Mouse (Mus musculus): ENCODE results near the gene Myo1a. TPM values are rescaled to one million over a fixed set of nuclear protein-coding genes. Genes with fewer than 3 reads are reported as not detected.

Myo1a gene
- polyA plus RNA-seq, 1 experiment from 2014 or later: 0.14 TPM

DNA sequence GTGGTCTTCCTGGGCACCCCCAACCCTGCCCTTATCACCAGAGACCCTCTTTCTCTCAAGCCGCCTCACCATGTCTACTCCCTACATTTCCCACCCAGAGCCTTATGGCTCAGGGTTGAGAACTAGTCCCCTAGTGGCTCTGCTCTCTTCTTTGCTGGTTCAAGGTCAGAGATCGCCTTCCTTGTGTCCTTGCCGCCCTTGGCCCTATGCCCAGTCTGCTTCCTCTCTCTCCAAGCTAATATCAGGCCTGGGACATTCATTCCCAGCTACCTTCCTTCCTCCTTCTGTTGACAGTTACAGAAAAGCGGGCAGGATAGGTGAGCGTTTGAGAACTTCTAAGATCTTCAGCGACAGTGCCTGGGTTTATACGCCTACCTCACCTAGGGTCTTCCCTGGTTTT is 2.8 kb downstream of the Myo1a start:
- Histone ChIP-seq H3K36me3 (ENCODE audit: control insufficient read depth, insufficient read depth, low read length) (no peaks in the 10 kb centered on the region), H3K4me1 (ENCODE audit: control insufficient read depth, insufficient read depth, low read length) (no peaks in the 10 kb centered on the region), H3K4me2 (no peak overlapping the region), H3K27ac (ENCODE audit: low read depth, low read length) (no peak overlapping the region), H3K9me3 (replicated peaks; ENCODE audit: control insufficient read depth, low read length) (no peaks in the 10 kb centered on the region), H3K27me3 (ENCODE audit: control insufficient read depth, insufficient read depth, low read length) (no peaks in the 10 kb centered on the region), H3K4me3 (ENCODE audit: low read depth, low read length) (no peak overlapping the region), H3K9ac (ENCODE audit: low read depth, low read length) (no peak overlapping the region)
- 68% methylated on average over 7 of the region's 7 CpGs for WGBS (ENCODE audit: insufficient replicate concordance)
- ATAC-seq (replicated peaks; ENCODE audit: insufficient number of reproducible peaks, low FRiP score, low TSS enrichment): no peak

DNA sequence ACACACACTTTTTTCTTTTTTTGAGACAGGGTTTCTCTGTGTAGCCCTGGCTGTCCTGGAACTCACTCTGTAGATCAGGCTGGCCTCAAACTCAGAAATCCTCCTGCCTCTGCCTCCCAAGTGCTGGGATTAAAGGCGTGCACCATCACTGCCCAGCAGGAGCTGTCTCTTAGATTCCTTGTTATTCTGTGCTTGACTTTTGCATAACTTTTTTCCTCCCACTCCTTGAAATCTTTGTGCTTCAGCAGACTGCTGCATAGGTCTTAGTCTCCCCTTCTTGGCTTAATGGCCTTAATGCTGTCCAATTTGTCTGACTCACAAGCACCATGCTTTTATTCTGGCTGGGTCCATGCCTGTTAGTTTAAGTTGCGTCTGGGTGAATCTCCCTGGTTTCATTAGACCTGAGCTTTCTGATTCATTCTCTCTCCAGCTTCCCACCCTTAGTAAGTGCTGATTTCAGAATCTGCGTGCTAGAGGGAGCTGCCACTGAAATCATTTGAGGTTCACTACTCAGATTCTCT is 3.9 kb downstream of the Myo1a start:
- Histone ChIP-seq H3K4me1 (ENCODE audit: control insufficient read depth, insufficient read depth, low read length) (peaks cover 4% of the 10 kb centered on the region; the same call in 1 of the 2 replicates), H3K27me3 (ENCODE audit: control insufficient read depth, insufficient read depth, low read length) (no peaks in the 10 kb centered on the region), H3K4me2 (no peak overlapping the region), H3K36me3 (ENCODE audit: control insufficient read depth, insufficient read depth, low read length) (no peaks in the 10 kb centered on the region), H3K9me3 (replicated peaks; ENCODE audit: control insufficient read depth, low read length) (no peaks in the 10 kb centered on the region), H3K9ac (ENCODE audit: low read depth, low read length) (no peak overlapping the region), H3K27ac (ENCODE audit: low read depth, low read length) (no peak overlapping the region), H3K4me3 (ENCODE audit: low read depth, low read length) (no peak overlapping the region)
- no peak for ATAC-seq (replicated peaks; ENCODE audit: insufficient number of reproducible peaks, low FRiP score, low TSS enrichment)
- WGBS (ENCODE audit: insufficient replicate concordance): 73% methylated on average over 3 of the region's 3 CpGs

DNA sequence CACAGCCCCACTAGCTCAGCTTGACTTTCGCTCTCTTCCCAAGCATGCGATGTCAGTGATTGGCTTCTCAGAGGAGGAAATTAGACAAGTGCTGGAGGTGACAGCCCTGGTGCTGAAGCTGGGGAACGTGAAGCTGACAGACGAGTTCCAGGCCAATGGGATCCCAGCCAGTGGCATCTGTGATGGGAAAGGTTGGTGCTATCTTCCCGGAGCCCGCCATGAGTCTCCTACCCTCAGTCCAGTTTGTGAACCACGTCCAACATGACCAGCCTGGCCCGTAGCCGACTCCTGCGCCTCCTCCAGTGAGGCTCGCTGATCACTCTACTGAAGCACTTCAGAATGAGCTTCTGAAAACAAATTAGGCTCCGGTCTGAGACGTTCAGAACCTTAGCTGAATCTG is 5.4 kb downstream of the Myo1a start:
- H3K4me2 ChIP-seq: no peak overlapping the region
- no peak for ATAC-seq (replicated peaks; ENCODE audit: insufficient number of reproducible peaks, low FRiP score, low TSS enrichment)
- WGBS (ENCODE audit: insufficient replicate concordance): 56% methylated on average over 13 of the region's 13 CpGs

DNA sequence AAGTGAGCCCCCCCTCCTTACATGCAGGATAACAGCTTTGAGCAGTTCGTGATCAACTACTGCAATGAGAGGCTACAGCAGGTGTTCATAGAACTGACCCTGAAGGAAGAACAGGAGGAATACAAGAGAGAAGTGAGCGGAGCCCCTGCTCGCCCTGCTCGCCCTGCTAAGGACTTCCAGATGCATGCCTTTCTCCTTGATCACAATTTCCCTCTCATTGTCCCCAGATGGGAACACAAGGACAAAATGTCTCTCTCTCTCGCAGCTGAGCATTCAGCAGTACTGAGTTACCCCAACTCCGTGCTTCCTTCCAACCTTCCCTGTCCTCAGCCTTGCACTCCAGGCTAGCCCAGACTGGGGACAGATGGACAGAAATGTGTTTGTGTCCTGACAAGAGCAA is 7.8 kb downstream of the Myo1a start:
- no peak for ATAC-seq (replicated peaks; ENCODE audit: insufficient number of reproducible peaks, low FRiP score, low TSS enrichment)
- 48% methylated on average over 6 of the region's 6 CpGs for WGBS (ENCODE audit: insufficient replicate concordance)
- H3K4me1 ChIP-seq (ENCODE audit: control insufficient read depth, insufficient read depth, low read length): peaks cover 4% of the 10 kb centered on the region; the same call in 1 of the 2 replicates

More for the DNA sequence above, 5.4 kb downstream of the Myo1a start:
- Histone ChIP-seq H3K27ac (ENCODE audit: low read depth, low read length) (no peak overlapping the region), H3K4me1 (ENCODE audit: control insufficient read depth, insufficient read depth, low read length) (peaks cover 4% of the 10 kb centered on the region; the same call in 1 of the 2 replicates), H3K36me3 (ENCODE audit: control insufficient read depth, insufficient read depth, low read length) (no peaks in the 10 kb centered on the region), H3K4me3 (ENCODE audit: low read depth, low read length) (no peak overlapping the region), H3K27me3 (ENCODE audit: control insufficient read depth, insufficient read depth, low read length) (no peaks in the 10 kb centered on the region), H3K9ac (ENCODE audit: low read depth, low read length) (no peak overlapping the region), H3K9me3 (replicated peaks; ENCODE audit: control insufficient read depth, low read length) (no peaks in the 10 kb centered on the region)

DNA sequence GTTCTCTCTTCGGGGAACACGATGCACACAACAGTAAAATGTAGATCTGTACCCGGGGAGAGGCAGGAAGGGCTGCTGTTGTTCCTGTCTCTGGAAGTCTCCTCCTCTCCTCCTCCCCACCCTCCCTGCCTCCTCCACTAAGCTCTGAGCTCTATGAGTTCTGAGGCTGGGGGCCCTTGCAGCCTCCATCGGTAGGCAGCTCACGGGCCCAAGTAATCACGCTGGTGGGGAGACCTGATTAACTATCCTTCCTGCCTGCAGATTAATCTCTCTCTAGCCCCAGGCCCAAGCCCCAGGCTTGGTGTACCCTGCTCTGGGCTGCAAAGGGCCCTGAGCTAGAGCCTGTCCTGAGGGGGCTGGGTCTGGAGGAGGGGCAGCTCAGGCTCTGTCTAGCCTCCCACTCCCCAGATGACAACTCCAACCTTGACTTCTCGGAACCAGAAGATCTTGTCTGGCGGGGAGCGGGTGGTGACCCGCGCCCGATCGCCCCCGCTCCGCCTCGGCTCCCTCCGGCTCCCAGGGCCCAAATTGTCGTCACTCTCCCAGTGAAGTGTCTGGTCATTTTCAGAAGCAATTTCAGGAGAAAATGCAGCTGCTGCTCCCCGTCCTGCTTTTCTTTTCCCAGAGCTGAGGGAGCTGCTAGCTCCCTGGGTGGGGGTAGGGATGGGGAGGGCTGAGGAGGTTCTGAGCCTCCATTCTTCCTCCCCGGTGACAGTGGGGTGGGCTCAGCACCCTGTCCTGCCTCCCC is 16.9 kb downstream of the Myo1a start:
- peaks cover 28% of the 10 kb centered on the region for H3K27me3 ChIP-seq (ENCODE audit: control insufficient read depth, insufficient read depth, low read length)
- peaks cover 10% of the 10 kb centered on the region; the same call in 1 of the 2 replicates for H3K4me1 ChIP-seq (ENCODE audit: control insufficient read depth, insufficient read depth, low read length)
- 7% methylated on average over 20 of the region's 20 CpGs for WGBS (ENCODE audit: insufficient replicate concordance)
- no peaks in the 10 kb centered on the region for H3K36me3 ChIP-seq (ENCODE audit: control insufficient read depth, insufficient read depth, low read length)
- peak overlapping the region; percentile 16 for H3K4me3 ChIP-seq (ENCODE audit: low read depth, low read length)
- ATAC-seq (replicated peaks; ENCODE audit: insufficient number of reproducible peaks, low FRiP score, low TSS enrichment): no peak; the same call in 1 of the 2 replicates
- no peaks in the 10 kb centered on the region for H3K9me3 ChIP-seq (replicated peaks; ENCODE audit: control insufficient read depth, low read length)
- H3K9ac ChIP-seq (ENCODE audit: low read depth, low read length): peak overlapping the region; percentile 52; the same call in 1 of the 2 replicates
- peak overlapping the region; percentile 29 for H3K27ac ChIP-seq (ENCODE audit: low read depth, low read length)
- peak overlapping the region; percentile 59 for H3K4me2 ChIP-seq

More for the DNA sequence above, 7.8 kb downstream of the Myo1a start:
- Histone ChIP-seq H3K27me3 (ENCODE audit: control insufficient read depth, insufficient read depth, low read length) (no peaks in the 10 kb centered on the region), H3K9ac (ENCODE audit: low read depth, low read length) (no peak overlapping the region), H3K9me3 (replicated peaks; ENCODE audit: control insufficient read depth, low read length) (no peaks in the 10 kb centered on the region), H3K36me3 (ENCODE audit: control insufficient read depth, insufficient read depth, low read length) (no peaks in the 10 kb centered on the region), H3K4me2 (no peak overlapping the region), H3K27ac (ENCODE audit: low read depth, low read length) (no peak overlapping the region), H3K4me3 (ENCODE audit: low read depth, low read length) (no peak overlapping the region)

DNA sequence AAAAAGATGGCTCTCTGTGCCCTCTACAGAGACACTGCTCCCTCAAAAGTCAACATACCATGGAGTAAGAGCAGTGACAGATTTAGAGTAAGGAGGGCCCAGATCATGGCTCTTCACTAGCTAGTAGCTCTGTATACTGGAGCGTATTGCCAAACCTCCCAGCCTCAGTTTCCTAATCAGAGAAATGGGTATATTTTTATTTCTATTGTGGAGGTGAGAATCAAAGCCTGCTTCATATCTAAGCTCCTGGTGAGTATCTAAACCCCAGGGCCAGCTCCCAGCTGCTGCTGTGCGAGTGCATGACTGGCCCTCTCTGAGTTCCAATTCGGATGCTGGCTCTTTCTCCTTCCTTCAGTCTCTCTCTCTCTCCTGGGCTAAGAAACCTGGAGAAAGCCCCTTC is 19.2 kb downstream of the Myo1a start, which contains the start of gene Tac2:
TSS of gene Tac2 (plus strand) at position 301 of the 400 bp plus-strand sequence.
- no peak for ATAC-seq (replicated peaks; ENCODE audit: insufficient number of reproducible peaks, low FRiP score, low TSS enrichment)
- no peak within 1 kb of the TSS for H3K4me3 ChIP-seq (ENCODE audit: low read depth, low read length)
- WGBS (ENCODE audit: insufficient replicate concordance): 64% methylated on average over 3 of the region's 3 CpGs

DNA sequence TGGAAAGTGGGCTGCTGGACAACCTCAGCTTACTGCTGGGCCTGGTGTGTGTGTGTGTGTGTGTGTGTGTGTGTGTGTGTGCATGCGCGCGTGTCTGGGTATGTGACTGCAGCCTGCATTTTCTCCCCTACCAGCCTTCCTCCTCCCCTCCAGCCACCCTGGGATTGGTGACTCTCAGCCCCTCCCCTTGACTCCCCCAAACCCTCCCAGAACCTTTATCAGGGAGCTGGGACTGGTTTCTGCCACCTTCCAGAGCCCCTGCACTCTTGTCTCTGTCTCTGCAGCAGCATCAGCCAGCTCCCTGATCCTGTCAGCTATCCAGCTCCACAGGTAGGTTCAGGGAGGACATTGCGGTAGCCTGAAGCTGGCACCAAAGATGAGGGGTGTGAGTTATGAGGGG is 20.2 kb downstream of the Myo1a start:
- H3K9ac ChIP-seq (ENCODE audit: low read depth, low read length): no peak overlapping the region
- peaks cover 10% of the 10 kb centered on the region; the same call in 1 of the 2 replicates for H3K4me1 ChIP-seq (ENCODE audit: control insufficient read depth, insufficient read depth, low read length)
- no peak overlapping the region for H3K27ac ChIP-seq (ENCODE audit: low read depth, low read length)
- no peak for ATAC-seq (replicated peaks; ENCODE audit: insufficient number of reproducible peaks, low FRiP score, low TSS enrichment)
- no peak overlapping the region for H3K4me3 ChIP-seq (ENCODE audit: low read depth, low read length)
- no peaks in the 10 kb centered on the region for H3K9me3 ChIP-seq (replicated peaks; ENCODE audit: control insufficient read depth, low read length)
- no peaks in the 10 kb centered on the region for H3K36me3 ChIP-seq (ENCODE audit: control insufficient read depth, insufficient read depth, low read length)
- H3K27me3 ChIP-seq (ENCODE audit: control insufficient read depth, insufficient read depth, low read length): peaks cover 30% of the 10 kb centered on the region
- WGBS (ENCODE audit: insufficient replicate concordance): 59% methylated on average over 4 of the region's 4 CpGs
- H3K4me2 ChIP-seq: no peak overlapping the region

More for the DNA sequence above, 19.2 kb downstream of the Myo1a start, which contains the start of gene Tac2:
- Histone ChIP-seq H3K27ac (ENCODE audit: low read depth, low read length) (no peak within 1 kb of the TSS), H3K4me2 (no peak within 1 kb of the TSS), H3K4me1 (ENCODE audit: control insufficient read depth, insufficient read depth, low read length) (peaks cover 10% of the 10 kb centered on the region; the same call in 1 of the 2 replicates), H3K9ac (ENCODE audit: low read depth, low read length) (no peak within 1 kb of the TSS), H3K27me3 (ENCODE audit: control insufficient read depth, insufficient read depth, low read length) (peaks cover 30% of the 10 kb centered on the region), H3K36me3 (ENCODE audit: control insufficient read depth, insufficient read depth, low read length) (no peaks in the 10 kb centered on the region), H3K9me3 (replicated peaks; ENCODE audit: control insufficient read depth, low read length) (no peaks in the 10 kb centered on the region)

DNA sequence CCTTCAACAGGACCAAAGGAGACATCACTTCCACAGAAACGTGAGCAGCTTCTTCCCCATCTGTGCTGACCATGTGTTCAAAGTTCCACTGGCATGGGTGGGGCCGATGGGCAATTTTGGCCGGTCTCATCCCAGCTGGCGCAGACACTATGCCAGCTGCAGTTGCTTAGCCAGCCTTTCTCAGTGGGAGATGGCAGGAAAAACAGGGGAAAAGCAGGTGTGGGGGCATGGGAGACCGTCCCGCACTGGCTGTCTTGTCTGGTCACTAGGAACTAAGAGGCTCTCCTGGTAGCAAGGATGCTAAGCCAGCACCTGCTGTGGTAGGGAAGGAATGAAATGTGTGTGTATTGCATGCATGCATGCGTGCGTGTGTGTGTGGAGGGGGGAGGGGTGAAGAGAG is 23.5 kb downstream of the Myo1a start:
- no peaks in the 10 kb centered on the region for H3K36me3 ChIP-seq (ENCODE audit: control insufficient read depth, insufficient read depth, low read length)
- 72% methylated on average over 8 of the region's 8 CpGs for WGBS (ENCODE audit: insufficient replicate concordance)

More for the DNA sequence above, 23.5 kb downstream of the Myo1a start:
- no peaks in the 10 kb centered on the region for H3K4me1 ChIP-seq (ENCODE audit: control insufficient read depth, insufficient read depth, low read length)
- H3K27me3 ChIP-seq (ENCODE audit: control insufficient read depth, insufficient read depth, low read length): peaks cover 8% of the 10 kb centered on the region; the same call in 1 of the 2 replicates
- no peak overlapping the region for H3K4me3 ChIP-seq (ENCODE audit: low read depth, low read length)
- no peak overlapping the region for H3K27ac ChIP-seq (ENCODE audit: low read depth, low read length)
- H3K9me3 ChIP-seq (replicated peaks; ENCODE audit: control insufficient read depth, low read length): no peaks in the 10 kb centered on the region
- no peak for ATAC-seq (replicated peaks; ENCODE audit: insufficient number of reproducible peaks, low FRiP score, low TSS enrichment)
- no peak overlapping the region for H3K4me2 ChIP-seq
- H3K9ac ChIP-seq (ENCODE audit: low read depth, low read length): no peak overlapping the region

Data from heart, embryonic 11.5 days (tissue).